Mouse (Mus musculus) left cerebral cortex, adult 11 months (tissue): Measurements from ENCODE around the gene Msh5.
"Not testable (repeated sequence)": the region's sequence is repeated elsewhere in the genome, so short reads cannot be mapped to it uniquely, and the experiment has no call there.

Experiments
- DNase-seq: peaks from one replicate; pipeline ENCODE4 v3.0.0; 2022; ENCODE audit warnings: low spot score

The Msh5 gene

DNA sequence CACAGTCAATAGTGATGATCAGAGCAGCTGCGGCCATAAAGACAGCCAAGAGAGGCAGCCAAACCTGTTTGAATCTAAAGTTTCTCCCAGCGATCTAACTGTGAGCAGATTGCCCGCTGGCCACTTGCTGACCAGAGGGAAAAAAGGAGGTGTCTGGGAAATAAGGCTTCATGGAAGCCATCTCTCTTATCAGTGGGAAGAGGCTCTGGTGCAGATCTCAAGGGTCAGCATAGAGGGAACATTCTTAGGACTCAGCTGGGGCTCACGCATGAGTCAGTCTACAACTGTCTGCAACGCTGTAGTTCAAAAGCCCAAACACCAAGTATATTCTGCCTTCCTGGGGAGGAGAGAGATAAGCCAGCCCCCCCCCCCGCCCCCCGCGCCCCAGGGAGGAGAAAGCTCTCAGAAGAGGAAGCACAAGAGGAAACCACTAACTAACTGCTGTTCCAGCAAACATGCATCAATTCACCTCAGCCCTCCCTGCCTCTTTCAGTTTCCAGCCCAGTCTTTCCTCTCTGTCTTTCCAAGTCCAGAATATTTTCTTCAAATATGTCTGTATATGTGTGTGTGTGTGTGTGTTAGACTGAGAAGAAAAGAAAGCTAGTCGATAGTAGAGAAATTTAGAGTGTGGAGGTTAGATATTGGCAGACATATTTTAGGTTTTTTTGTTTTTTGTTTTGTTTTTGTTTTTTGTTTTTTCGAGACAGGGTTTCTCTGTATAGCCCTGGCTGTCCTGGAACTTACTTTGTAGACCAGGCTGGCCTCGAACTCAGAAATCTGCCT lies 1.8 kb upstream of the Msh5 start:
- no peak for DNase-seq

DNA sequence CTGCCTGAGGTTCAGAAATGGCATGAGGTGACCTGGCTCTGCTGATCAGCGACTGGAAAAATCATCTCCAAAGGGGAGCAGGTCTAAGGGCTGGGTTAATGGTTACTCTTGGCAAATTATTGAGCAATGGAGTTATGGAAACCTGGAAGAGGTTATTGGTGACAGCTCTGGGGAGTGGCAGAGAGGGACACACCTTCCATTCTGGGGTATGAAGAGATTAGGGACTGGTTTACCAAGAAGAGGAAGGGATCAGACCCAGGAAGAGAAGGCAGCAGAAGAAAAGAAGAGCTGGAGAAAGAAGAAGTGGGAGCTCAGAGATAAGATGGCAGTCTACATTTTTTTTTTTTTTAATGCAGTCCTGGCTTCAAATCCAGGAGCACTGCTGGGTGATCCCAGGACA lies 1.1 kb upstream of the Msh5 start:
- DNase-seq: no peak

DNA sequence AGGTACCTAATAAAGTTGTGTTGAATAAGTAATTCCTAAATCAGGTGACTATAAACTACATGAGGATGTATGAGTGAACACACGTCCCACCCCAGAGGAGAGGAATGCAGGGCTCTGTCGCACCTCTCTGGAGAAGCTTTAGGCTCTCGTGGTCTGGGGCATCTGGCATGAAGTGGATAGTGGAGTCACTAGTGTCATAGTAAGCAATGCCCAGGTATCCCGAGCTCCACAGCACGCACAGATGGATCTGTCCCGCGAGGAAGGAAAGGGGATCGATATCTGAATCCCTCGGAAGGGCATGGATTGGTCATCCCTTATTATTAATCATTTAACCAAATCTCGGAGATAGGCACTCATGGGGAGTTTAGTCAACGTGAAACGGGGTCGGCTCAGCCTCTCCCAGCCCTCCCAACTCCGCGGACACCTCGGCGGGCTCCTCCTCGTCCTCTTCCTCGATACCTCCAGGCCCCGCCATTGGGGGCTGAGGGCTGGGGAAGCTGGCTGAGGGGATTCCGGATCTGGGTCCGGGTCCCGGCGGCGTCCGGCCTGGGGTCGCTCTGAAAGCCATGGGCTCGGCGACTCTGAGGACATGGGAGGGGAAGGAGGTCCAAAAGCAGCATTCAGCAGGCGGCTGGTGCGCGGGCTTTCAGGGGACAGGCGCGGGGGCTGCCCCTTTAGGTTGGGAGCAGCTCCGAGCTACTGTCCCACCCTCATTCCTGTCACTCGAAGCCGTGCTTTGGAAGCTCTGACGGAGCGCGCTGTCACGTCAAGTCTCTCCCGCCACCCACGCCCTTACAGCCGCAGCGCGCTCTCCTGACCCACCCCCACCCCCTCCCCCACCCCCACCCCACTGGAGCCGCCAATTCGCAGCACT lies 501 bp downstream of the Msh5 start:
- no peak for DNase-seq

DNA sequence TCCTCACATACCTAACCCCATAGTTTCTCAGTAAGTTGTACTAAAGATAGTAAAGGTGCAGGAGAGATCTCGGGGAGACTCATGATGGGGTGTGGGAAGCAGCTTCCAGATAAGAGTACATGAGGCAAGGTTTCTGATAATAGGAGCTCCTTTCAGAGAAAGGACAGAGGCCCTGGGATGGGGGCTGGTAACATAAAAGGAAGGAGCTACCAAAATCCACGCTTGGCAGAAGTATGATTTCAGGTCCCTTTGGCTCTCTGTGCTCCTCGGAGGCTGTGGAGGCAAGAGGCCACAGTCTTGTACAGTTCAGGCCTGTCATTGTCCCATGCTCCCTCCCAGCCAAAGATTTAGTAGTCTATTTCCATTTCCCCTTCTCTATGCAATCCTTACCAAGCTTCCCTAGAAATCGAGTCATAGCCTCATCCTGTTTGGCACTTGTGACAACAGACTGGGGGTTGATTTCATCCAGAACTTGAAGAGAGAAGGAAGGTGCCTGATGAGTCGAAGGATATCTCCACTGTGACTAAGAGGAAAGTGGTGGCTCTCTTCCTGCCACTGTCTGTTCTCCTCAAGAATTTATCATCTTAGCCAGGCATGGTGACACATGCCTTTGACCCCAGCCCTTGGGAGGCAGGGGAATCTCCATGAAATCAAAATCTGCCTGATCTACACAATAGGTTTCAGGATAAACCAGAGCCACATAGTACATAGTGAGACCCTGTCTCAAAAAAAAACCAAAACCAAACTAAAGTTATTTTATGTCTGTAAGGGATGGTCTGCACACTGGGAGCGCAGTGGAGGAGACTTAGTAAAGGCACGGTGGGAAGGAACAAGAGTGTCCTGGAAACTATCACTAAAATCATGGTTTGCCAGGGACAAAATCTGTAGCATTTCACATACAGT lies 1.4 kb downstream of the Msh5 start:
- DNase-seq: no peak

DNA sequence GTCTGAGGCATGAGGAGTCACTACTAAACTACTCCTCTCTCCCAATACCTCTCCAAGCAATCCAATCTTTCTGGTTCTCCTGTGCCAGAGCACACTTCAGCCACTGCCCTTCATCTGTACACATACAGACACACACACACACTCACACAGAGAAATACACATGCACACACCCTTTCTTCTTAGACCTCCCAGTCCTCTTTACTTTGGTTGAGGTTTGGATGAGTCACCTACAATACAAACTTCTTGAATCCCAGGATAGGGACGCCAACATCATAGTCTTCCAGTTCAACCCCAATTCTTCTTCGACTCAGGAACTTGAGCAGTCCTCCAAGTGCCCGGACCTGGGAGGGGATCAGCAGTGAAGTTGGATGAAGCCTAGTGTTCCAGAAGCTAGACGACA lies 2.8 kb downstream of the Msh5 start:
- no peak for DNase-seq

DNA sequence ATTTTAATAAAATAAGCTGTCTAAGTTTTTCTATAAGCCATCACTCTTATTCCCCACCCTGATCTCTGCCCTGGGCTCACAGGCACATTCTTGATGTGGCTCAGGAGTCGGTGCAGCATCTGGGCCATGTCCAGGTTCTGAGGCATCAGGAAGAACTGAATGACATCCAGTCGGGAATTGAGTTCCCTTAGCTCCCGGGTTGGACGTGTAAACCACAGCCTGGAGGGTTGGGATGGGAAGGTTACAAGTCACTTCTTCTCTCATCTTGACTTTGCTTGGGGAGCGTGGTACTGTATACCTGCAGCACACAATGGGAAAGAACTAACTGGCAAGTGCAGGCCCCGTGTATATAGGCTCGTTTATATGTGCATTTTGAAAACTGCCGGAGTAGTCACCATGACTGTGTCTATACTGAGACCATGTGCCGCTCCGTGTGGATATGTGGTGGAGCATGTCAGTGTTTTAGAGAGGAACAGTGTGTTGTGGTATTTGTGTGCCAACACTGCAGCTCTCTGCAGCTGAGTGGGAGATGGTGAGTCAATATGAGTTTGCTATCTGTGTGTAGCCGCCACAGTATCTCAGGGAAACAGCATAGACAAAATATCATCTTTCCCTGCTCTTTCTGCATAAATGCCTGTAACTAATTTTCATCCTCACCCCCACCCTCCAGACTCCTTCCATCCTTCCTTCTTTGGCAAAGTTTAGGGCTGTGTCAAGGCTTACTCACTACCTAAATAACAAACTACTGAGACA lies 7.2 kb downstream of the Msh5 start:
- DNase-seq: no peak

DNA sequence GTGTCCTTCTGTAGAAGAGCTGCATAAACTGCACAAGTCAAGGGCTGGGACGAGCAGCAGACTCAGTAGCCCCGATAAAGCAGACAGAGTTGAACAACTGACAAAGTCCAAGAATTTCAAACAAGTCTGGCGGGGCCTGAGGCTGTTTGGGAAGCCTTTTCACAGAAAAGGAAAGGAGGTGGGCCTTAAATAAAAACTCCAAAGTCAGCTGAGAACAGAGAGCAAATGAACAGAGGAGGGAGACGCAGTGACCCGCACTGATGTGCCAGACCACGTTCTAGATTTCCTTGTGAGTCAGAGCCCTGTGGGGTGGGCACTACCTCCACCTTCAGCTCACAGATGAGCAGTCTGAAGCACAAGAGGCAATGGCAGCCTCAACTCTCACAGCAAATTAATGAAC lies 11.6 kb downstream of the Msh5 start:
- no peak for DNase-seq

DNA sequence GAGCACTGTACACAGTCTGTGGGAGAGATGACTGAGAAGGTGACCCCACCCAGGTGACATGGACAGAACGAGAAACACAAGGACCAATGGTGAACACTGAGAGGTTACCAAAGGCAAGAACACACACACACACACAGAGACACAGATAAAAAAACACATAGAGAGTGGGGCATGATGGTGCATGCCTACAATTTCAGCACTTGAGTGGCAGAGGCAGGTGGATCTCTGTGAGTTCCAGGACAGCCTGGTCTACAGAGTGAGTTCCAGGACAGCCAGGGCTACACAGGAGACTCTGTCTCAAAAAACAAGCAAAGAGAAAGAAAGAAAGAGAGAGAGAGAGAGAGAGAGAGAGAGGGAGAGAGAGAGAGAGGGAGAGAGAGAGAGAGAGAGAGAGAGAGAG lies 12.8 kb downstream of the Msh5 start:
- not testable (repeated sequence) for DNase-seq

DNA sequence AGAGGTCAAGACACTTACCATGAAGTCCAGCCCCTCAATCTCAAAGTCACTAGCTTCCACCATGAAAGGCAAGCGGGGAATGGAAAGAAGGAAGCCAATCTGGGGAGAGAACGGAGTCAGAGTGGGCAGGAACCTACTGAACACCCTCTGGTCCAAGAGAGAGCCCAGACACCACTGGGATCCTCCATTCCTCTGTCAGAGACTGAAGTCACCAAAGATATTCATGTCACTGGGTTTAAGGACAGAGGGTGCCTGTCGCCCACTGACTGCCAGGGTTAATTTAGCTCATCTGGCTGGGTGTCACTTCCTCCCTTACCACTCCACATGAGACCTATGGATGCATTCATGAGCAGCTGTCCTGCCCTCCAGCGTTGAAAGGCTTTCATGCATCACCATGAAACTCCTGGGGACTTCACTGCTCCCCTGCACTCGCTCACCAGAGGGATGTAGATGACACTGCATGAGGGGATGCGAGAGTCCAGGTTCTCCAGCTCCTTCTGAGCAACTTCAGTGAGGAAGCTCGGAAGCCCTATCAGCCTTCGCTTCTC lies 14.1 kb downstream of the Msh5 start:
- no peak for DNase-seq

DNA sequence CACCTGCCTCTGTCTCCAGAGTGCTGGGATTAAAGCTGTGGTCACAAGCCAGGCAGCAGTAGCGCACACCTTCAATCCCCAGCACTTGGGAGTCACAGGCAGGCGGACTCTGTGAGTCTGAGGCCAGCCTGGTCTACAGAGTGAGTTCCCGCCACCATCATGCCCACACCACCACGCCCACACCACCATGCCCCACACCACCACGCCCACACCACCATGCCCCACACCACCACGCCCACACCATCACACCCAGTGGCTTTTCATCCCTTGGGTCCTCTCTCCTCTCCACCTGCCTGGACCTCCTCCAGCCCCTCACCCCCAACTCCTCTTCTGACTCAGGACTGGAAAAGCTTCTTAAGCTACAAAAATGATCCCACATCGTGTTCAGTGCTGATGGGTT lies 14.7 kb downstream of the Msh5 start:
- no peak for DNase-seq

DNA sequence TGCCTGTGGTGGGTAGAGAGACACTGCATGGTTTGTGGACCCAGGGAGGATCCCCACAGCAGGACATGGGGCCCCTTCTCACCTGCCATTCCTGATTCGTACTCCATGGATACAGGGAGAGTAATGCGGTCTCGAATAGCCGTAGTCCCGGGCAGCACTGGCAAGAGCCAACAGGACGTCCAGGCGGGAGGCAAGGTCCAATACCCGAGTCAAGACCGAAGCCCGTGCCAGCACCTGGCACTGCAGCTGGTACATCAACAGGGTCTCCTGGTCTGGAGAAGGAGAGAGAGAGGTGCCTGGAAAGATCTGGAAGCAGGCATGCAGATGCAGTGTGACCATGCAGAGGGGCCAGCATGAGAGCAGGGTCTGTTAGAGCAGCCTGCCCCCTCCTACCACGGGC lies 15.3 kb downstream of the Msh5 start:
- DNase-seq: no peak

DNA sequence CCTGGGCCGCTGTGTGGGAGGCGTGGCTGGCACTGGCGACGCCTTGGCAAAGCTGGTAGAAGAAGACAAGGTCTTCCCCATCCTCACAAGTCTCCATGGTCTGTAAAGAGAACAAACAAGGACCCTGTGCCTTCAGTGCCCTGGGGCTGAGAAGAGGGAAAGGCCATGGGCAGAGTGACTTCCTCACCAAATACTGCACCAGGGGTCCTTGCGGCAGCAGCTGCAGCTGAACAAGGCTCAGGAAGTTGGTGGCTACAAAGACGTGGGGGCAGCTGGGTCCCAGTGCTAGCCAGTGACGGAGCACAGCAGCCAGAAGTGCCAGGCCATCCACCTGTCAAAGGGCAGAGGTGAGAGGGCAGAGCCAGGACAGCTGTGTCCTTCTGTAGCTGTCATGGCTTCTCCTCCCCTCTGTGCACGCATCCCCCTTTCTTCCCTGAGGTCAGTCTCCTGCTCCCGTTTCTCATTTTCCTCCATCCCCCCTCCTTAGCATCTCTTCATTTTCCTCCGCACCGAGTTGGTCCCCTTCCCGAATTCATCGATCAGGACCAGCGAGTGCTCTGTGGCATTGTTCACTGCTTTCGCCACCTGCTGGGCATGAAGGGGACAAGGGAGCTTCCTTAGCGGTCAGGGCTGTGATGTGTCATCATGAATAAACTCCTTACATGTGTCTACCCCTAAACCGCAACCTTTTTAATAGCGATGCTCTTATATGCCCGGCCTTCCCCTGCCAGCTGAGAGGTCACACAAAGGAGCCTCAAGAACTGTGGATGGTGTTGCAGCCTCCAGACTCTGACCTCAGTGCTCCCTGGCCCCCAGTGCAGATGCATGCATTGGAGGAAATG lies 16.6 kb downstream of the Msh5 start:
- no peak for DNase-seq

DNA sequence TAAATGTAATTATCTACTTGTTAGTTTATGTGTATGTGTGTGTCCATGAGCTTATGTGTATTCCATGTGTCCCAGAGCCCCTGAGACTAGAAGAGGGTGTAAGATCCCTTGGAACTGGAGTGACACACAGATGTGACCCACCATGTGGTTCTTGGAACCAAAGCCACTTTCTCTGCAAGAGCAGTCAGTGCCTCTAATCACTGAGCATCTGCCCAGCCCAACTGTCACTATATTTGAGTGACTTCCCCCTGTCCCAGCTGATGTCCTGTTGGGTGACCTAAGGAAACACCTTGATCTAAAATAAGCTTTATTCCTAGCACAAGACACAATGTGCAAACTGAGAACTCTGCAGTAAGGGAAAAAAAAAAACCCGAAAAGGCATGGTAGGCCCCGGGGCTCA lies 18.2 kb downstream of the Msh5 start:
- DNase-seq: no peak

DNA sequence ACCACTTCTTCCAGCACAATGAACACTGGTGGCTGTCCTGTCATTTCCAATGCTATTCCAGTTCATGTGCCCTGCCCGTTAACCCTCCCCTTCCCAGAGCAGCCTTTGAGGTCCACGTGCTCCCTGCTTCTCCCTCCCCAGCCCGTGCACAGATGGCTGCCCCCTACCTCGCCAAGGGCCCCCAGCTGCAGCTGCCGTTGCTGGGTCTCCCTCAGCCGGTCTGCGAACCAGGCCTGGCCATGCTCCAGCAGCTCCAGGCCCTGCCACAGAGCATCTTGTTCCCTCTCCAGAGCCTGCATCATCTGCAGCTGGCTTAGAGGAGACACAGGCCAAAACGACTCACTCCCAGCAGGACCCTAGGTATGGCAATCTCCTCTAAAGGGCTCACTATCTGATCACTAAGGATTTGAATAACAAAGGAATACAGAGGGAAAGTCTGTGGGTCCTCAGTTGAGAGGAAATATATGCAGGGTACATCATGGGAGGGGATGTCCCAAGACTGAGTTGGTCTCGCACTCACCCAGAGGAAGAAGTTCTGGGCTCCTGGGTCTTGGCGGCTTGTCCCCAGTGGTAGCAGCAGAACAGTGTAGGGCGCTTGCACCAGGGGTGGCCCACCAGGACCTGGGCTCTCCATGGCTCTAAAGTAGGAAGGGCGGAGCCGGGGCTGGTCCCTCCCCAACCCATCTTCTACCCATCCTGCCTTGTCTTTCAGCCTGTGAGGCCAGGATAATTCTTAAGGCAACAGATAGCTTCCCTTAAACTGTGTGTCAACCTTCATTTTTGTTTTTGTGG lies 19.1 kb downstream of the Msh5 start, which contains the start of gene Sapcd1:
Gene Sapcd1, minus strand, starts transcription at position 740 of the 792 bp plus-strand sequence.
- DNase-seq: peak; percentile 58

DNA sequence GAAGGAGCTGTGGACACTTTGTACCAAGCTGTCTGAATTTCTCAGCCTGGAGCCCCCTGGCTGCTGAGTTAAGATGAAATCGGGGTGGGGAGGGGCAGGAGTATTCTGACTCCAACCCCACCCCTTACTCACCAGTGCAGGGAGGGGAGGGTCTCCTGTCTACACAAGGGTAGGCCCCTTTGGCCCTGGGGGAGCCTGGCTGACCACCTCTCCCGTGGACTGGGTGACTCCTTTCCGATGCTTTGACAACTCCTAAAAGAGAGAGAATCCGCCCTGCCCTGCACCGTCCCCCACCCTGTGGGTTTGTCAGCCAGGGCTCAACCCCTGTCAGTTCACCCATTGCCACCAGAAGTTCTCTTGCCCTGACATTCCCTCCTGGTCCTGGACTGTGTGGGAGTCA lies 20.3 kb downstream of the Msh5 start:
- no peak for DNase-seq

DNA sequence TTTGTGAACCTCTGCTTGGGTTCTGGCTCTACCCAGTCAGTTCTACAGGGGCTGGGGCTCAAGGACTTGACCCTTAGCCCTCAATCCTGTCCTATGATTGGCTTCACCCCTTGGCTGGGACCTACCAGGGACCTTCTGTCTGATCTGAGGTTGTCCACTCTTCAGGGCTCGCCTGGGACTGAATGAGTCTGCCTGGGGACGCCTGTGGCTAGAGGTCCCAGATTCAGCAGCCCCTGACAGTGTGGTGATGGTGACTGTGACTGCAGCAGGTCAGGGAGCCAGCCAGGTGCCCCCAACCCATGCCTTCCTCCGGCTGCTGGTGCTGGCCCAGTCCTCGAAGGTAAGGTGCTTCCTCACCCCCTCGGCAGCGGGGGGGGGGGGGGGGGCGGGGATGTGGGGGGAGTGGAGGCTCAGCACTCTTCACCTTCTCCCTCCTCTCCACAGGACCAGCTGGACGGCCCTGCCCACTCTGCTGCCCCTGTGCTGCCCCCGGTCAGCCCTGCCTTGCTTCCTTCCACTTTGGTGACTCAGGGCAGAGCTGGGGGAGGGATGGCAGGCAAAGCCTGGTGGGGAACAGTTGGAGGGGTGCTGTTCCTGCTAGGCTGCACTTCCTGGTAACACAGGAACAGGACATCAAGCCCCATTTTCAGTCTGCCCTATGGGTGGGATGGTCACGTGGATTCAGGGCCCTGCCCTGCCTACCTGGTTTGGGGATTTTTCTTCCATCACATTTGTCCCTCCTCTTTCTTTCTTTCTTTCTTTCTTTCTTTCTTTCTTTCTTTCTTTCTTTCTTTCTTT lies 21.7 kb downstream of the Msh5 start:
- DNase-seq: no peak

DNA sequence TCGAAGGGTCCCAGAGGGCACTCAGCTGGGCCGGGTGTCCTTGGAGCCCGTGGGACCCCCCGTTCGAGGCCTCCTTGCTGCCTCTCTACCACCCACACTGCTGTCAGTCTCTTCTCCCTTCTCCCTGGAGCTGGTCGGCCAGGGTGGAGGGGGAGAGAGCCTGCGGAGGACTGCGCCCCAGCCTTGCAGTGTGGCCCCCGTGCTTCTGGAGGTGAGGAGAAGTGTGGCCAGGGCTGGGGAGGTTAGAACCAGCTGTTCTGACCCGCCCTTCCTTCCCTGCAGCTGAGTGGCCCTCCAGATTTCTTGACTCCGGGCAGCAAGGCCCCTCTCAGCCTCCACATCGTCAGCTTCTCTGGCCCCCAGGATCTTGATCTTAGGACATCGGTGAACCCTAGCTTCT lies 22.3 kb downstream of the Msh5 start:
- DNase-seq: no peak

DNA sequence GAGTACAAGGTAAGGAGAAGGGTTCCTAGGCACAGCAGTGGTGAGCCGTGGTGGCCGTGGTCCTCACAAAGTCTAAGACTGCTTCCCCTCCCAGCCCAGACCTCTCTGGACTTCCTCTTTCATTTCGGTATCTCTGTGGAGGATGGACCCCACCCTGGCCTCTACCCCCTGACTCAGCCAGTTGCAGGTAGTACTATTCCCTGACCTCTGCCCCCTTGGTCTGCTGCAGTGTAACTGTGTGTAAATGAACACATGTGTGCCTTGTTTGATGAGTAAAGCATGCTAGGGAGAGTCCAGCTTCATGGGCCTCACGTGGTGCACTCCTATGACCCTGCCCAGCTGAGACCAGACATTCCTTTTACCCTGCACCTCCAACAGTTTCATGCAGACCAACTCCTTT lies 22.8 kb downstream of the Msh5 start:
- no peak for DNase-seq

DNA sequence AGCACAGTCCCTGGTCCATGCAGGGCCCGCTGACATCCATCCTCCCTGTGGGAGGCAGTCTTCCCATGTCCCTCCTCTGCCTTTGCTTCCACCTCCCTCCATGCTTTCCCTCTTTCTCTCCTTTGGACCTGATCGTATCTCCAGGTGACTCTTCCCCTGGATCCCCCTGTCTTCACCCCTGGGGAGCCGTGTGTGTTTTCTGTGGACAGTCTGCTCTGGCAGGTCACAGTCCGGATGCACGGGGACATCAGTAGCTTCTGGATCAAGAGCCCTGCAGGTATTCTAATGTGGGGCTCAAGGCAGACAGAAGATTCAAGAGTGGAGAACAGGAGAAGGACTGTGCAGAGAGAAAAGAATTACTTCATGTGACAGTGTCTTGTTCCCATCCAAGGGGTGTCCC lies 23.3 kb downstream of the Msh5 start:
- DNase-seq: no peak
